Mouse (Mus musculus): ENCODE data around the gene Gm8220.
"Not testable (repeated sequence)": the region's sequence is repeated elsewhere in the genome, so short reads cannot be mapped to it uniquely, and the experiment has no call there.

Gm8220 gene

DNA sequence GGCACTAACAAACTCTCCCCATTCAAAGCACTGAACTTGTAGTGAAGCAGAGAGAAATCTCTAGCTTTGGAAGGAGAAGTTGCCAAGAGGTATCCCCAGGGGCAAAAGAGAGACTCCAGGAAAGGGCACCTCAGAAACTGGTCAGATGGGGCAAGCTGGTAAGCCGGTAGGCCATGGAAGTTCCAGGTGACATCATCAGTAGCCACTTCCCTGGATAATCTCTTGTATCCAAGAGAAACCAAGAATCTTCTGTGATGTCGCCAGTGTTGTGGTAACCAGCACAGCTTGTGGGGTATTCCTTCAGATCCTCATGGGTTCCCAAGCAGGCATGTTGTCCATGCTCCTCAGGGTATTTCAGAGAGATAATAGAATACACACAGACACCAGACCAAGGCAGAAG lies at the start of gene Gm8220:
Gm8220 (plus strand) TSS at position 301 of the 400 bp plus-strand sequence.
- DNase-seq: not testable (repeated sequence)

DNA sequence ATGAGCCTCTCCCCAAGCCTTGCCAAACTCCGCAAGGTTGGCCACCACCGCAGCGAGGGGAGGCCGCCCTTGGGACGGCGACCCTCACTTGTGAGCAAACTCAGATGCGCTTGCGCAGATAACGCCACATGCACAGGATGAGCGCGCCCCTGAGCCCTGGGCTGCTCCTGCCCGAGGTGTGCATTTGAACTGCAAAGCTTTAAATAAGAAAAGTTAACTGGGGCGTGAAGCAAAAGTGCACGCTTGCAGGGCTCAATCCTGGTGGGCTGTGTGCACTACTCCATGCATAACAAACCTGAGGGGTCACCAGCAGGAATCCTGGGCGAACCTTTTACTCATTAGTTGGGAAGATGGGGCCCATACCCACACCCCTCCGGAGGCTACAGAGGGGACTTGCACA lies 37.3 kb upstream of the Gm8220 start:
- no peak for DNase-seq

DNA sequence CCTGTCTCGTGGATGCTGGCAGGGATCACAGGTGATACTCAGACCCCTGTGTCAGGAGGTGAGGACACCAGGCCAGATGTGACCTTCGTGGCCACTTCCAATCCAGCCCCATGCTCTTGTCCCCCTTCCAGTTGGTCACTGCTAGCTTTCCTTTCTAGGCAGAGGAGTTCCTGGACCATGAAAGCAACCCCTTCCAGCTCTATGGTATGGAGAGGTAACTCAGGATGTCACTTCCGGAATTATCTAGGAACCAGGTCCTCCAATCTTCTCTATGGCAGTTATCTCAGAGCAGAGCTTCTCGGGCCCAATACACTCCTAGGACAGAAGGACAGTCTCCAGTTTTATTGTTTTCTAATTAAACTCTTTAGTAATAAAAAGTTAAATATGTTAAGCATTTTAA lies 26.7 kb downstream of the Gm8220 start:
- not testable (repeated sequence) for DNase-seq

DNA sequence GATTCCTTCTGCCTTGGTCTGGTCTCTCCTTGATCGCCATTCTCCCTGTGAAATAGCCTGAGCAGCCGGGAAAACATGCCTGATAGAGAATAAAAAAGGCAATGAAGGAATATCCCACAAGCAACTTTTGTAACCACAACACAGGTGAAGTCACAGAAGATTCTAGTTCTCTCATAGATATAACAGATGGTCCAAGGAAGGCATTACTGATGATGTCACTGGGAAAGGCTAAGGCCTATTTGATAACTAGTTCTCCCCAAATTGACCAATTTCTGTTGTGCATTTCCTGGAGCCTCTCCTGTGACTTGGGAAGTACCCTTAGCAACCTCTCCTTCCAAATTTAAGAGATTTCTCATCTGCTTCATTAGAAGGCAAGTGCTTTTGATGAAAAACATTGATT lies 53.1 kb downstream of the Gm8220 start, which contains the start of gene Gm5930:
Gm5930 (minus strand) TSS at position 101 of the 400 bp plus-strand sequence.
- DNase-seq: not testable (repeated sequence)
